Mouse (Mus musculus) left cerebral cortex, adult 8-10 months (tissue): ENCODE data around the gene Khdrbs1. TPM values are rescaled to one million over a fixed set of nuclear protein-coding genes. Genes with fewer than 3 reads are reported as not detected.

ENCODE experiments used
- DNase-seq, 2 experiments: peaks; one replicate each; pipeline ENCODE4 v3.0.0; 2022; ENCODE audit warnings: low spot score in 2 of 2
- microRNA-seq, 2 experiments: library from miRNA; unstranded; fragments of <30 nt; microRNA quantifications; one replicate each; pipeline ENCODE4 v1.2.0; 2022
- total RNA-seq, 4 experiments: library from RNA; stranded (reverse); gene quantifications; 2 replicates each; pipeline ENCODE4 v1.2.4; 2022

The Khdrbs1 gene
- total RNA-seq, 4 experiments from 2014 or later, result 89.9 to 93.5 (median 91.2) TPM

DNA sequence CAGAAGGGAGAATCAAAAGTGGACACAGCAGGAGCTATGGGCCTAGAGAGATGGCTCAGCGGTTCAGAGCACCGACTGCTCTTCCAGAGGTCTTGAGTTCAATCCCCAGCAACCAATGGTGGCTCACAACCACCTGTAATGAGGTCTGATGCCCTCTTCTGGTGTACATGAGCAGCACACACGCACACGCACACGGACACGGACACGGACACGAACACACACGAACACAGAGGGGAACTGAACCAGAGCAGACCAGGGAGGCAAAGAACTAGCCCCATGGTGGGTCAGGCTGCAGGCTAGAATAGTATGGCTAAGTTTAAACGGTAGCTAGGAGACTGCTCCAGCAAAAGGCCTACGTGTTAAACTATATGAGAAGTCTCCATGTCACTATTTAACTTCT, 60.3 kb downstream of the Khdrbs1 start:
- DNase-seq, result no peak

- no peak for DNase-seq
Observed at GRCm38 (mm10) chr4:129672878-129673449, 69.1 kb downstream of the Khdrbs1 start.

DNA sequence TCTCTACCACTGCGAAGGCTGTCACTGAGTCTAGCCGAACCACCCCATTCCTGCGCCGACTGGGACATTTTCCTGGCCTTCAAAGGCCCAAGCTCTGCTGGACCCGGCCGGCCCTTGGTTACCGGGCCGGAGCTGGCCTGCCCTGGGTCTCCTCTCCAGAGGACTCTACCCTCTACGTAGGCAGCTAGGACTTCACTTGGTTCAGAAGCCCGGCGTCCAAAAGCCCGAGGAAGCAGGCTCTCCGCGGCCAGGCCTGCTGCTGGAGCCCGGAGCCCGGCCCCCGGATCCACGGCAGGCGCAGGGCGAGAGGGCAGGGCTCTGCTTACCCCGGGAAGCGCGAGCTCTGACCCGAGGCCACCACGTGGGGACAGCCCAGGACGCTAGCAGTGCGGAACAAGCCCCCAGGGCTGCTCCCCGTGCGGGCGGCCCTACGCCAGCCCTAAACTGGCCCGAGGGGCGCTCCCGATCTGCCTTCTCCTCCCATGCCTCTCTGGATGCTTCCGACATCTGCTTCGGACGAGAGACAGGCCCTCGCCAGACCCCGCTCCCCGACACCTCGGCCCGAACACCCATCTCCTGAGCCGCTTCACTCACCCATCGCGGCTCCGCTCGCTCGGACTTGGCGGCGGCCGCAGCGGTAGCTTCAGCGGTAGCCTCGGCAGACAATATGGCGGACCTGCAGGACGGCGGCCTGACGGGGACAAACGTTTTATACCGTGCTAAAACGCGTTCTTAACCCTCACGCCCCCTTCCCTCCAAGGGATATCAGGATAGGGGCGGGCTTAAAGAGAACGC, 69.8 kb downstream of the Khdrbs1 start, which contains the start of gene Kpna6:
TSS of gene Kpna6 (minus strand) at position 685 of the 795 bp plus-strand sequence.
- peak; percentile 84 to 94 for DNase-seq

GRCm38 (mm10) chr4:129671491-129672082, 70.5 kb downstream of the Khdrbs1 start:
- DNase-seq, result no peak

DNA sequence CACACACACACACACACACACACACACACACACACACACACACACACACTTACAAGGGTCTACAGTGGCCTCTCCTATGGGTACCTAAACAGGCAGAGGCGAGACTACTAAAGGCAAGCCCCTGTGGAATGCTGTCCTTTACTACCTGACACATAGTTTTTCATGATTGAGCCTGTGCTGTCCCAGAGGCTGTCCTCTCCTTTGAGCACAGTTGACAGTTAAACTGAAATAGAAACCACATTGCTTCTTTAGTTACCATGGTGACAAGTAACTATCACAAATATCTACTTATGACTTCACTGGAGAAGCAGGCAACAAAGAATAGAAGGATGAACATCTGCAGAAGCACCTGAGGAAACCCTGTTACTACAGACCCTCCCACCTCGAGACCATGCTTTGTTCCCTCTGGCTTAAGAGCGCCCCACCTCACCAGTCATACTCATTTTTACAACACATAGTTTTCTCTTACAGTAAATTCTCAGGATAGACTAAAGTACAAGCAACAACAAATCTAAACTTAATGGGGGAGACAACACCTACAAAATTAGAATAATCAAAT, 79.8 kb downstream of the Khdrbs1 start:
- no peak for DNase-seq

GRCm38 (mm10) chr4:129661584-129661983, 80.5 kb downstream of the Khdrbs1 start:
- DNase-seq, result no peak

- DNase-seq, result no peak
Observed at GRCm38 (mm10) chr4:129654770-129655169, 87.3 kb downstream of the Khdrbs1 start.

Small RNA genes within 50 kb of the gene (microRNA-seq; reads per million reads assigned to microRNA genes)
- gene Gm28017, result 0 reads per million in 2 experiments
- 5.3 to 8.2 reads per million in 2 experiments for gene Mir7016

Other genes starting within 250 kb of the Khdrbs1 start
- 10 to 100 TPM; 37.4 to 69.7 (median 61.1) TPM for gene Marcksl1, start 228.7 kb downstream of the Khdrbs1 start, total RNA-seq
- gene Hdac1, start 199.6 kb downstream of the Khdrbs1 start, total RNA-seq, result 10 to 100 TPM; 22.3 to 28.6 (median 25.9) TPM
- 1 to 10 TPM; 2.3 to 4.5 (median 3.8) TPM for gene Lck, start 168.7 kb downstream of the Khdrbs1 start, total RNA-seq
- gene Fam167b, start 163.8 kb downstream of the Khdrbs1 start, total RNA-seq, result 1 to 10 TPM in 3 of 4 experiments, not detected in 1; 1.0 to 1.4 (median 1.1) TPM
- gene Eif3i, start 141.7 kb downstream of the Khdrbs1 start, total RNA-seq, result 100 to 1,000 TPM; 120 to 131 (median 124) TPM
- gene Tmem234, start 141.6 kb downstream of the Khdrbs1 start, total RNA-seq, result 10 to 100 TPM; 86.5 to 90.9 (median 89.3) TPM
- 1 to 10 TPM; 2.2 to 4.9 (median 3.9) TPM for gene Dcdc2b, start 128.0 kb downstream of the Khdrbs1 start, total RNA-seq
- gene Iqcc, start 123.2 kb downstream of the Khdrbs1 start, total RNA-seq, result 10 to 100 TPM; 25.7 to 38.1 (median 32.2) TPM
- 10 to 100 TPM; 46.9 to 51.5 (median 49.4) TPM for gene Ccdc28b, start 118.4 kb downstream of the Khdrbs1 start, total RNA-seq
- 10 to 100 TPM; 31.6 to 42.4 (median 37.2) TPM for gene Txlna, start 101.2 kb downstream of the Khdrbs1 start, total RNA-seq
- 10 to 100 TPM; 86.1 to 96.3 (median 94.1) TPM for gene Kpna6, start 69.5 kb downstream of the Khdrbs1 start, total RNA-seq
- 10 to 100 TPM; 11.5 to 13.4 (median 12.7) TPM for gene Tmem39b, start 45.5 kb downstream of the Khdrbs1 start, total RNA-seq
- 100 to 1,000 TPM; 128 to 154 (median 142) TPM for gene Ptp4a2, start 68.9 kb upstream of the Khdrbs1 start, total RNA-seq
- gene Spocd1, start 186.9 kb upstream of the Khdrbs1 start, total RNA-seq, result under 1 TPM; 0.26 to 0.94 (median 0.68) TPM
- gene Adgrb2, start 242.6 kb upstream of the Khdrbs1 start, total RNA-seq, result 100 to 1,000 TPM; 349 to 362 (median 356) TPM